Mouse (Mus musculus) limb, embryonic 14.5 days (tissue): Measurements from ENCODE around the gene 5730522E02Rik. TPM values are rescaled to one million over a fixed set of nuclear protein-coding genes. Genes with fewer than 3 reads are reported as not detected.

Experiments used
- ATAC-seq: fragments of 200-750 bp; cut with Nextera tagmentation; 2 replicates; pipeline ENCODE4 v1.8.0; 2017; ENCODE audit warnings: low read depth, moderate number of reproducible peaks, moderate TSS enrichment; ENCODE audit not compliant: low FRiP score
- DNase-seq: peaks from one replicate; pipeline ENCODE4 v3.0.0-alpha.2; 2015; ENCODE audit warnings: low spot score
- H3K27ac ChIP-seq: fragments of 300-500 bp; sonication (generic); replicated peaks from 2 replicates; pipeline ENCODE4 v1.5.1; 2014; ENCODE audit warnings: low read depth, mild to moderate bottlenecking, low read length, moderate library complexity, mixed read lengths
- H3K27me3 ChIP-seq: fragments of 300-500 bp; sonication (generic); 2 replicates; pipeline ENCODE4 v1.6.1; 2014; ENCODE audit warnings: low read length, mixed read lengths; ENCODE audit not compliant: control insufficient read depth, insufficient read depth
- H3K36me3 ChIP-seq: fragments of 300-500 bp; sonication (generic); 2 replicates; pipeline ENCODE4 v1.6.1; 2014; ENCODE audit warnings: mild to moderate bottlenecking, low read length, moderate library complexity, mixed read lengths; ENCODE audit not compliant: control insufficient read depth, insufficient read depth
- H3K4me1 ChIP-seq: fragments of 300-500 bp; sonication (generic); 2 replicates; pipeline ENCODE4 v1.6.1; 2014; ENCODE audit warnings: antibody characterized with exemption, low read length, mixed read lengths; ENCODE audit not compliant: control insufficient read depth, insufficient read depth
- H3K4me2 ChIP-seq: fragments of 300-500 bp; sonication (generic); replicated peaks from 2 replicates; pipeline ENCODE4 v1.6.1; 2014; ENCODE audit warnings: low read depth, mild to moderate bottlenecking, low read length, moderate library complexity; ENCODE audit not compliant: severe bottlenecking
- H3K4me3 ChIP-seq: fragments of 300-500 bp; sonication (generic); replicated peaks from 2 replicates; pipeline ENCODE4 v1.5.1; 2014; ENCODE audit warnings: low read length
- H3K9ac ChIP-seq: fragments of 300-500 bp; sonication (generic); 2 replicates; pipeline ENCODE4 v1.6.1; 2014; ENCODE audit warnings: mild to moderate bottlenecking, low read depth, low read length, moderate library complexity; ENCODE audit not compliant: severe bottlenecking
- H3K9me3 ChIP-seq: fragments of 300-500 bp; sonication (generic); 2 replicates; pipeline ENCODE4 v1.6.1; 2016; ENCODE audit warnings: low read length; ENCODE audit not compliant: control insufficient read depth
- POLR2A ChIP-seq: fragments of 200-500 bp; IDR thresholded peaks from 2 replicates; pipeline ENCODE4 v1.8.0; 2012; ENCODE audit warnings: inconsistent platforms, mild to moderate bottlenecking, moderate library complexity, borderline replicate concordance; ENCODE audit not compliant: insufficient read depth, insufficient read length; ENCODE audit errors: extremely low read depth
- WGBS: fragments of 180-500 bp; shearing (Covaris S2); extraction: QIAGEN DNeasy Blood & Tissue Kit; methylation state at CpG from one replicate; pipeline ENCODE4 v1.1.7; 2014; 5-methylcytosine and 5-hydroxymethylcytosine counted together
- polyA plus RNA-seq, 2 experiments: library from polyadenylated mRNA; depleted of rRNA in 1 of 2; stranded (reverse) in 1 of 2; unstranded in 1 of 2; fragments of >200 nt; fragmentation: Nextera tagmentation in 1 of 2; extraction: Ambion mirVana in 1 of 2; gene quantifications; 2 replicates each; pipeline versions ENCODE4 v1.2.1 to v1.2.3; 2012 to 2014

Gene 5730522E02Rik
- polyA plus RNA-seq, 2 experiments, result 4.2 to 4.3 TPM

DNA sequence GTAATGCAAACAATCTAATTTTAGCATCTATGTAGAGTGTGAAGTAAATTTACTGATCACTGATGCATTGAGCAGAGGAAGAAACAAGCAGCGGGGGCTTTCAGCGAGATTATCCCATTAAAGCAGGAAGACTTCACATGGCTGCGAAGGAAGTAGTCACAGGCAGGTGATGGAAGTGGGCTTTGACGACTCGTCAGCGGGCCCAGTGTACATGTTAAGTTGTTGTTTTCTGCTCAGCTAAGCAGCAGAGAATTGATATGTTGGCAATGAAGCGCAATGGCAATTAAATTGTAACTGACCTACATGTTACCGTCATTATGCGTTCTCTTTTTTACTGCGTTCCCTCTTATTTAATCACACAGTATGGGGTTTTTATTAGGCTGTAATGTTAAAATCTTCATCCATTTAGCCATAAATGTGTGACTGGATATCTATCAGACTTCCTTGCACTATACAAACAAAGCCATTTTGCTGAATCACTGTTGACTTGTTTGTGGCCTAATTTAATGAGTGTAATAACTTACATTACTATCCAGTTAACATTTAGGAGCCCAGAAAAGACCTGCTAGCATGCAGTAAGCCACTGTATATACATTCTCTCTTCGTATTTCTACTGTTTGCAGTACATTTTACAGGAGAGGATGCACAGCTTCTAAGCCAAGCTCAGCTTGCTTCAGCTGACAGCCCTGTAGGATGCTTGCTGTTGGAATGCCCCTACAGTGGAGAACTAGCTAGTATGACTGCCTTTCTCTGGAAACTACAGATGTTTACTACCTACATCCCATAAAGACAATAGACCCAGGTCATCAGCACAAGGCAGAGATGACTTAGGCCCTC is 506.0 kb downstream of the 5730522E02Rik start:
- DNase-seq, result no peak
- Histone ChIP-seq H3K9me3 (no peaks in the 10 kb centered on the region), H3K4me2 (no peak overlapping the region), H3K36me3 (no peaks in the 10 kb centered on the region), H3K4me3 (no peak overlapping the region), H3K9ac (no peak overlapping the region), H3K4me1 (no peaks in the 10 kb centered on the region), H3K27ac (no peak overlapping the region), H3K27me3 (no peaks in the 10 kb centered on the region)
- no peak for ATAC-seq
- TF ChIP-seq POLR2A, result no peak
- 43% methylated on average over 11 of the region's 11 CpGs for WGBS

DNA sequence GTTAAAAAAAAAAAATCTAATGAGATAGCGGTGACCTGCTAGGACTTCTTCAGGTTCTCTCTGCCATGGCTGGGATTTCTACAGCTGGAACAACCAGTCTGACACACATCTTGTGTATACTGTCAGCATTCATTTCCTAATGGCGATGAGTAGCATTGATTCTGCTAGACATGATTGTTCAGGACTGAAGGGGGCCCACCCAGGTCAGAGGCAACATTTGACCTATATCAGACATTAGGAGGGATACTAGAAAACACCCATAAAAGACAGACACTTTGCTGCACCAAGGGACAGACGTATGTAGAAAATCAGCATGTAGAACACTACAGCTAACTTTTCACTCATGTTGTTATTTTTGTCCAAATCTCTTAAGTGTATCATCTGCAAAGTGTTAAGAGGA is 507.8 kb downstream of the 5730522E02Rik start:
- DNase-seq, result no peak
- Histone ChIP-seq H3K27ac (no peak overlapping the region), H3K9ac (no peak overlapping the region), H3K27me3 (no peaks in the 10 kb centered on the region), H3K36me3 (no peaks in the 10 kb centered on the region), H3K9me3 (no peaks in the 10 kb centered on the region), H3K4me2 (no peak overlapping the region), H3K4me1 (no peaks in the 10 kb centered on the region), H3K4me3 (no peak overlapping the region)
- TF ChIP-seq POLR2A, result no peak
- ATAC-seq, result no peak
- WGBS, result 81% methylated on average over 3 of the region's 3 CpGs

GRCm38 (mm10) chr11:25697508-25698193 is 512.9 kb downstream of the 5730522E02Rik start:
- no peak overlapping the region for H3K4me2 ChIP-seq
- no peak overlapping the region for H3K4me3 ChIP-seq
- no peak overlapping the region for H3K27ac ChIP-seq
- no peaks in the 10 kb centered on the region for H3K4me1 ChIP-seq
- TF ChIP-seq POLR2A, result no peak
- no peak for ATAC-seq
- H3K36me3 ChIP-seq, result no peaks in the 10 kb centered on the region
- H3K9ac ChIP-seq, result no peak overlapping the region
- no peaks in the 10 kb centered on the region for H3K9me3 ChIP-seq
- WGBS, result 41% methylated on average over 6 of the region's 6 CpGs
- no peaks in the 10 kb centered on the region for H3K27me3 ChIP-seq
- no peak for DNase-seq

DNA sequence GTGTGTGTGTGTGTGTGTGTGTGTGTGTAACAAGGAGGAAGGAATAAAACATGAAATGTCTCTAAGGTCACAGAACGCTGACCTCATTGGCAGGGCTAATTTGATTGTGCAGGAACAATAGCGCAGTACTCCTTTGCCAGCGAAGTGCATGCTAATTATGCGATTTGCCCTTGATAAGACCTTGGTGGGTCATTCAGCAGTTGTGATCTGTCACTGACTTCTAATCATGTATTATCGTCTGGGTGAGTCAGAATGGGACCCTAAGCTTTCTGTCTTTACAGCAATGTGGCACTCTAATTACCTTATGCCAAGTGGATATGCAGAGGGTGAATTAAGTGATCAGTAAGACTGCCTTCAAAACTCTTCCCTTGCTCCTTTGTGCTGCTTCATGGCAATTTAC is 514.4 kb downstream of the 5730522E02Rik start:
- ATAC-seq, result no peak
- DNase-seq, result no peak
- no peaks in the 10 kb centered on the region for H3K27me3 ChIP-seq
- H3K36me3 ChIP-seq, result no peaks in the 10 kb centered on the region
- no peaks in the 10 kb centered on the region for H3K9me3 ChIP-seq
- WGBS, result 80% methylated on average over 5 of the region's 5 CpGs
- no peak overlapping the region for H3K4me3 ChIP-seq
- H3K27ac ChIP-seq, result no peak overlapping the region
- no peaks in the 10 kb centered on the region for H3K4me1 ChIP-seq
- H3K9ac ChIP-seq, result no peak overlapping the region
- no peak overlapping the region for H3K4me2 ChIP-seq
- TF ChIP-seq POLR2A, result no peak

DNA sequence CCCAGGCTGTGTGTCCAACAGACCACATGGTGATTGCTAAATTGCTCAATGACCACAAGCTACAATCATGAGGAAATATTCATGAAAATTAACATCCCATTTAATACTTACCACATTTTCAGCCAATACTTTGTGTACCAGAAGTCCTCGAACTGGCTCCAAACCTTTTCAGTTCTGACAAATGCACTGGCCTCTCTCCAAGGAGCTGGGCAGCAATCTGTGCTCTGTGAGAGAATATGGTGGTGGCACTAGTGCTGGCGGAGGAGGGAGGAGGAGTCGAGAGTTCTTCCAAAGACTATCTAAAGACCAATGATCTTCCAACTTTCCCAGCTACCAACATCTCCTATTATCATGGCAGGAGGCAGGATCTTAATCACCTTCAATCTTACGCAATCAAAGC is 525.8 kb downstream of the 5730522E02Rik start:
- Histone ChIP-seq H3K27ac (no peak overlapping the region), H3K36me3 (no peaks in the 10 kb centered on the region), H3K4me3 (no peak overlapping the region), H3K4me2 (no peak overlapping the region), H3K27me3 (no peaks in the 10 kb centered on the region), H3K9ac (no peak overlapping the region), H3K4me1 (no peaks in the 10 kb centered on the region), H3K9me3 (no peaks in the 10 kb centered on the region)
- no peak for ATAC-seq
- TF ChIP-seq POLR2A, result no peak
- 85% methylated on average over 4 of the region's 4 CpGs for WGBS
- no peak for DNase-seq
